ENCODE assay signal across 8 mouse cellular contexts in genomic region chr4:45798964-45799363, GRCm38 (mm10). TPM values are rescaled to one million over a fixed set of nuclear protein-coding genes. Genes with fewer than 3 reads are reported as not detected.
DNase-seq lines count a peak whose midpoint lies in the region; TF ChIP-seq lines count a peak whose summit lies in the region.

Gene Aldh1b1 (plus strand): TSS chr4:45799022.

- H3K4me1 ChIP-seq in embryonic facial prominence, embryonic 10.5 days, result peaks cover 30% of the 10 kb centered on the region
- no peaks in the 10 kb centered on the region for H3K4me1 ChIP-seq in heart, adult 2 months (ENCODE audit: control insufficient read depth, insufficient read depth, low read length)
- H3K4me1 ChIP-seq in limb, embryonic 10.5 days, result peaks cover 31% of the 10 kb centered on the region
- peaks cover 36% of the 10 kb centered on the region for H3K4me1 ChIP-seq in midbrain, embryonic 10.5 days

- intact Hi-C loops in heart, adult 2 months (cut with DNase I), result no loop called here

- H3K9ac ChIP-seq in heart, adult 2 months (ENCODE audit: low read depth, low read length), result peak within 1 kb of the TSS; percentile 82

- TF ChIP-seq CTCF in heart, adult 2 months (IDR thresholded peaks at IDR 0.05), result no peak

- H3K79me2 ChIP-seq in heart, adult 2 months (replicated peaks; ENCODE audit: control insufficient read depth, insufficient read depth, low read length), result no peaks in the 10 kb centered on the region

- no peaks in the 10 kb centered on the region for H3K9me3 ChIP-seq in embryonic facial prominence, embryonic 10.5 days
- H3K9me3 ChIP-seq in limb, embryonic 10.5 days (replicated peaks), result no peaks in the 10 kb centered on the region
- H3K9me3 ChIP-seq in midbrain, embryonic 10.5 days (replicated peaks), result no peaks in the 10 kb centered on the region

- H3K27ac ChIP-seq in embryonic facial prominence, embryonic 10.5 days (replicated peaks), result peak within 1 kb of the TSS; percentile 72
- H3K27ac ChIP-seq in heart, adult 2 months, result no peak within 1 kb of the TSS
- H3K27ac ChIP-seq in limb, embryonic 10.5 days, result peak within 1 kb of the TSS; percentile 61
- peak within 1 kb of the TSS; percentile 71 for H3K27ac ChIP-seq in midbrain, embryonic 10.5 days (replicated peaks)

- no peak for TF ChIP-seq EP300 in heart, adult 2 months (IDR thresholded peaks at IDR 0.05; ENCODE audit: insufficient read depth, low read depth, low read length)

- H3K36me3 ChIP-seq in embryonic facial prominence, embryonic 10.5 days (replicated peaks), result peaks cover 6% of the 10 kb centered on the region; the same call in 1 of the 2 replicates
- no peaks in the 10 kb centered on the region for H3K36me3 ChIP-seq in heart, adult 2 months (ENCODE audit: control insufficient read depth, insufficient read depth, low read length)
- H3K36me3 ChIP-seq in limb, embryonic 10.5 days, result no peaks in the 10 kb centered on the region
- H3K36me3 ChIP-seq in midbrain, embryonic 10.5 days, result peaks cover 10% of the 10 kb centered on the region

- TF ChIP-seq POLR2A in heart, adult 2 months (IDR thresholded peaks at IDR 0.05; ENCODE audit: insufficient read depth, low read depth, low read length), result no peak

- peak within 1 kb of the TSS; percentile 61 for H3K4me3 ChIP-seq in embryonic facial prominence, embryonic 10.5 days
- H3K4me3 ChIP-seq in heart, adult 2 months, result peak within 1 kb of the TSS; percentile 50
- peak within 1 kb of the TSS; percentile 54 for H3K4me3 ChIP-seq in limb, embryonic 10.5 days
- H3K4me3 ChIP-seq in midbrain, embryonic 10.5 days, result peak within 1 kb of the TSS; percentile 57

- H3K27me3 ChIP-seq in embryonic facial prominence, embryonic 10.5 days (replicated peaks; ENCODE audit: low read depth, poor library complexity, severe bottlenecking), result peaks cover 7% of the 10 kb centered on the region
- no peaks in the 10 kb centered on the region for H3K27me3 ChIP-seq in heart, adult 2 months (ENCODE audit: control insufficient read depth, insufficient read depth, low read length)
- peaks cover 17% of the 10 kb centered on the region for H3K27me3 ChIP-seq in limb, embryonic 10.5 days (ENCODE audit: low read depth, poor library complexity, severe bottlenecking)
- H3K27me3 ChIP-seq in midbrain, embryonic 10.5 days (ENCODE audit: low read depth, poor library complexity, severe bottlenecking), result peaks cover 40% of the 10 kb centered on the region

- under 1% methylated on average over 26 of the region's 26 CpGs for WGBS in embryonic facial prominence, embryonic 10.5 days
- 1% methylated on average over 26 of the region's 26 CpGs for WGBS in heart, adult 2 months
- under 1% methylated on average over 26 of the region's 26 CpGs for WGBS in limb, embryonic 10.5 days
- WGBS in midbrain, embryonic 10.5 days, result 1% methylated on average over 26 of the region's 26 CpGs

- DNase-seq in adrenal gland, adult 2 months, result peak; percentile 91
- peak; percentile 84 for DNase-seq in embryonic facial prominence, embryonic 10.5 days (ENCODE audit: low spot score)
- DNase-seq in heart, adult 2 months, result peak; percentile 72 to 78
- DNase-seq in kidney, adult 18-20 months, result peak; percentile 73
- DNase-seq in limb, embryonic 10.5 days (ENCODE audit: low spot score), result peak; percentile 80
- DNase-seq in midbrain, embryonic 10.5 days (ENCODE audit: low spot score), result peak; percentile 82
- DNase-seq in right cerebral cortex, postnatal 4 days, result peak; percentile 69
- DNase-seq in urinary bladder, postnatal 36 days (ENCODE audit: low spot score in 2 of 2), result peak; percentile 63 to 78

RNA-seq across cellular contexts. Expression of gene Aldh1b1, which starts in this region (rescaled TPM):
- total RNA-seq in adrenal gland, adult 2 months (2021), result 10 to 100 TPM; 27.3 to 31.5 TPM
- polyA plus RNA-seq in adrenal gland, adult 2 months (2012; rRNA removed), result 30.6 and 31.8 TPM in 2 replicates
- 5.0 and 5.2 TPM in 2 replicates for polyA plus RNA-seq in embryonic facial prominence, embryonic 10.5 days (2016; fragmentation: Nextera tagmentation; extraction: Ambion mirVana)
- 10 to 100 TPM; 12.3 to 12.7 TPM for total RNA-seq in heart, adult 2 months (2021)
- polyA plus RNA-seq in heart, adult 2 months (2012; rRNA removed), result 18.9 and 22.2 TPM in 2 replicates
- polyA plus RNA-seq in limb, embryonic 10.5 days (2016; fragmentation: Nextera tagmentation; extraction: Ambion mirVana), result 2.5 and 2.9 TPM in 2 replicates
- 4.6 and 5.1 TPM in 2 replicates for polyA plus RNA-seq in midbrain, embryonic 10.5 days (2016; fragmentation: Nextera tagmentation; extraction: Ambion mirVana)
